Mouse (Mus musculus) CH12.LX (cell line): ENCODE measurements around the gene Gm45337. TPM values are rescaled to one million over a fixed set of nuclear protein-coding genes. Genes with fewer than 3 reads are reported as not detected.

ENCODE experiments used
- DNase-seq: peaks from one replicate; pipeline ENCODE4 v3.0.0-alpha.2; 2013; ENCODE audit errors: extremely low read depth
- H3K27ac ChIP-seq: 2 replicates; pipeline ENCODE4 v1.5.1; 2012; ENCODE audit warnings: low read depth, mild to moderate bottlenecking, control low read depth, moderate library complexity; ENCODE audit not compliant: insufficient read depth
- H3K27me3 ChIP-seq: replicated peaks from 2 replicates; pipeline ENCODE3; 2012; ENCODE audit warnings: inconsistent platforms
- H3K36me3 ChIP-seq, 2 experiments: replicated peaks in 1 of 2; 2 replicates each; pipeline versions ENCODE3 to v1.6.1; 2012; ENCODE audit warnings: inconsistent platforms in 1 of 2, low read length in 1 of 2, mild to moderate bottlenecking in 1 of 2, mixed read lengths in 1 of 2, moderate library complexity in 1 of 2; ENCODE audit not compliant: control insufficient read depth in 1 of 2, insufficient read depth in 1 of 2
- H3K4me1 ChIP-seq, 2 experiments: 2 replicates each; pipeline ENCODE4 v1.6.1; 2012; ENCODE audit warnings: inconsistent platforms in 1 of 2, moderate library complexity in 1 of 2; ENCODE audit not compliant: insufficient read depth in 2 of 2, control insufficient read depth in 1 of 2
- H3K4me2 ChIP-seq: 2 replicates; pipeline ENCODE4 v1.6.1; 2012; ENCODE audit warnings: low read depth, mild to moderate bottlenecking, control low read depth; ENCODE audit not compliant: poor library complexity, insufficient read depth, severe bottlenecking
- H3K4me3 ChIP-seq, 3 experiments: fragments of 150-350 bp in 1 of 3; sonication (generic) in 1 of 3; replicated peaks in 1 of 3; 2 replicates each; pipeline versions ENCODE3 to v1.5.1; 2011 to 2012; ENCODE audit warnings: low read depth in 2 of 3, low read length in 2 of 3, mild to moderate bottlenecking in 2 of 3, moderate library complexity in 2 of 3, control low read depth in 1 of 3, improper control_type of control experiment in 1 of 3, inconsistent platforms in 1 of 3, mixed read lengths in 1 of 3; ENCODE audit not compliant: poor library complexity in 1 of 3
- H3K79me2 ChIP-seq: replicated peaks from 2 replicates; pipeline ENCODE4 v1.6.1; 2012; ENCODE audit warnings: mild to moderate bottlenecking, moderate library complexity; ENCODE audit not compliant: control insufficient read depth, poor library complexity, insufficient read depth, severe bottlenecking; ENCODE audit errors: extremely low read depth
- H3K9ac ChIP-seq: 2 replicates; pipeline ENCODE4 v1.6.1; 2012; ENCODE audit warnings: low read depth, mild to moderate bottlenecking, control low read depth, moderate library complexity; ENCODE audit not compliant: insufficient read depth
- H3K9me3 ChIP-seq: replicated peaks from 2 replicates; pipeline ENCODE3; 2012; ENCODE audit warnings: low read length, inconsistent platforms, mixed read lengths
- CHD2 ChIP-seq: IDR thresholded peaks from 2 replicates; pipeline ENCODE4 v1.6.1; 2011; ENCODE audit warnings: low read length, improper control_type of control experiment
- CTCF ChIP-seq, 2 experiments: IDR thresholded peaks in 1 of 2; conservative IDR thresholded peaks in 1 of 2; 2 replicates each; pipeline ENCODE4 v1.5.1; 2011 to 2012; ENCODE audit warnings: low read depth in 2 of 2, low read length in 2 of 2, improper control_type of control experiment in 1 of 2, inconsistent platforms in 1 of 2, mild to moderate bottlenecking in 1 of 2, moderate library complexity in 1 of 2
- E2F4 ChIP-seq: IDR thresholded peaks from 2 replicates; pipeline ENCODE4 v1.6.1; 2011; ENCODE audit warnings: low read depth, low read length, improper control_type of control experiment; ENCODE audit not compliant: insufficient replicate concordance
- ELF1 ChIP-seq: IDR thresholded peaks from 2 replicates; pipeline ENCODE4 v1.6.1; 2014; ENCODE audit warnings: low read depth, mild to moderate bottlenecking, inconsistent platforms, low read length, improper control_type of control experiment
- EP300 ChIP-seq: IDR thresholded peaks from 2 replicates; pipeline ENCODE4 v1.6.1; 2011; ENCODE audit warnings: low read length, improper control_type of control experiment
- ETS1 ChIP-seq: conservative IDR thresholded peaks from 2 replicates; pipeline ENCODE4 v1.6.1; 2012; ENCODE audit warnings: low read depth, mild to moderate bottlenecking, inconsistent platforms, low read length, improper control_type of control experiment, moderate library complexity
- GABPA ChIP-seq: IDR thresholded peaks from 2 replicates; pipeline ENCODE4 v1.6.1; 2012; ENCODE audit warnings: low read depth, low read length, improper control_type of control experiment, inconsistent platforms; ENCODE audit not compliant: insufficient replicate concordance
- IRF4 ChIP-seq: IDR thresholded peaks from 2 replicates; pipeline ENCODE4 v1.6.1; 2014; ENCODE audit warnings: low read depth, mild to moderate bottlenecking, inconsistent platforms, low read length, improper control_type of control experiment
- KAT2A ChIP-seq: IDR thresholded peaks from 2 replicates; pipeline ENCODE4 v1.6.1; 2012; ENCODE audit warnings: low read length, improper control_type of control experiment, inconsistent platforms; ENCODE audit not compliant: insufficient replicate concordance
- MAFK ChIP-seq: IDR thresholded peaks from 2 replicates; pipeline ENCODE4 v1.6.1; 2011; ENCODE audit warnings: low read length, improper control_type of control experiment; ENCODE audit not compliant: insufficient replicate concordance
- MXI1 ChIP-seq: IDR thresholded peaks from 2 replicates; pipeline ENCODE4 v1.6.1; 2011; ENCODE audit warnings: mild to moderate bottlenecking, low read depth, low read length, improper control_type of control experiment
- MYC ChIP-seq: IDR thresholded peaks from 2 replicates; pipeline ENCODE4 v1.6.1; 2011; ENCODE audit warnings: low read depth, mild to moderate bottlenecking, improper control_type of control experiment, low read length
- NELFE ChIP-seq: IDR thresholded peaks from 2 replicates; pipeline ENCODE4 v1.6.1; 2011; ENCODE audit warnings: low read depth, low read length, improper control_type of control experiment
- PAX5 ChIP-seq: IDR thresholded peaks from 2 replicates; pipeline ENCODE4 v1.6.1; 2012; ENCODE audit warnings: low read length, inconsistent platforms, mixed read lengths
- POLR2A ChIP-seq: IDR thresholded peaks from 2 replicates; pipeline ENCODE4 v1.6.1; 2011; ENCODE audit warnings: low read depth, mild to moderate bottlenecking, improper control_type of control experiment, low read length
- RAD21 ChIP-seq: IDR thresholded peaks from 2 replicates; pipeline ENCODE4 v1.6.1; 2011; ENCODE audit warnings: low read depth, mild to moderate bottlenecking, low read length, improper control_type of control experiment, moderate library complexity
- TBP ChIP-seq: conservative IDR thresholded peaks from 2 replicates; pipeline ENCODE4 v1.6.1; 2011; ENCODE audit warnings: low read depth, low read length, improper control_type of control experiment
- TCF12 ChIP-seq: IDR thresholded peaks from 2 replicates; pipeline ENCODE4 v1.6.1; 2014; ENCODE audit warnings: low read depth, mild to moderate bottlenecking, inconsistent platforms, low read length, improper control_type of control experiment
- UBTF ChIP-seq: IDR thresholded peaks from 2 replicates; pipeline ENCODE4 v1.6.1; 2012; ENCODE audit warnings: low read depth, mild to moderate bottlenecking, inconsistent platforms, low read length, improper control_type of control experiment, moderate library complexity
- USF1 ChIP-seq: IDR thresholded peaks from 2 replicates; pipeline ENCODE4 v1.6.1; 2014; ENCODE audit warnings: low read depth, mild to moderate bottlenecking, inconsistent platforms, low read length, improper control_type of control experiment
- ZC3H11A ChIP-seq: IDR thresholded peaks from 2 replicates; pipeline ENCODE4 v1.6.1; 2012; ENCODE audit warnings: low read depth, mild to moderate bottlenecking, inconsistent platforms, low read length, improper control_type of control experiment
- ZKSCAN1 ChIP-seq: IDR thresholded peaks from 2 replicates; pipeline ENCODE4 v1.6.1; 2012; ENCODE audit warnings: low read depth, inconsistent platforms, low read length, improper control_type of control experiment, borderline replicate concordance
- dilution Hi-C: fragments of 300-500 bp; cut with MboI; formaldehyde crosslinking; loops from 2 replicates; pipeline ENCODE4 v1.14.3; 2020; ENCODE audit warnings: low sequenced_read_pairs; ENCODE audit not compliant: extremely low pct_unique_long_range_greater_than_20kb, extremely low pct_ligation_motif_present
- in situ Hi-C: fragments of 300-500 bp; cut with MboI; formaldehyde crosslinking; loops from 3 replicates; pipeline ENCODE4 v1.14.3; 2019; ENCODE audit warnings: low sequenced_read_pairs, low pct_ligation_motif_present, low pct_unique_long_range_greater_than_20kb, mixed read lengths
- polyA plus RNA-seq: library from polyadenylated mRNA; unstranded; fragments of >175 nt; gene quantifications from 2 replicates; pipeline ENCODE4 v1.2.1, GENCODE M21; 2012; ENCODE audit warnings: low read depth; ENCODE audit not compliant: insufficient read length
- total RNA-seq, 2 experiments: library from RNA; depleted of rRNA; stranded (reverse); fragments of 300-350 nt in 1 of 2; fragments of >200 nt in 1 of 2; gene quantifications; 2 replicates each; pipeline ENCODE4 v1.2.3; 2012 to 2014

Gene Gm45337
- total RNA-seq (2012; rRNA removed): not detected in 2 replicates
- total RNA-seq (2014; rRNA removed): not detected in 2 replicates
- not detected in 2 replicates for polyA plus RNA-seq

GRCm38 (mm10) chr7:142144507-142144906 is at the start of gene Gm45337:
Gm45337 (minus strand) TSS chr7:142144607.
- dilution Hi-C loops (no loop called here), in situ Hi-C loops (no loop called here)
- no peak within 1 kb of the TSS for H3K27ac ChIP-seq
- H3K4me2 ChIP-seq: no peak within 1 kb of the TSS
- H3K36me3 ChIP-seq: no peaks in the 10 kb centered on the region
- H3K79me2 ChIP-seq: no peaks in the 10 kb centered on the region
- no peak within 1 kb of the TSS for H3K4me3 ChIP-seq
- H3K9me3 ChIP-seq: peaks cover 6% of the 10 kb centered on the region
- no peaks in the 10 kb centered on the region for H3K4me1 ChIP-seq
- no peak for DNase-seq
- peaks cover 58% of the 10 kb centered on the region for H3K27me3 ChIP-seq
- TF ChIP-seq USF1 (no peak), CHD2 (no peak), MYC (no peak), ZC3H11A (no peak), E2F4 (no peak), RAD21 (no peak), EP300 (no peak), CTCF (conservative IDR thresholded peaks at IDR 0.05 in 1 of 2, IDR thresholded peaks at IDR 0.05 in 1 of 2; ENCODE audit: low read depth in 2 of 2, low read length in 2 of 2) (no peak)
- no peak within 1 kb of the TSS for H3K9ac ChIP-seq

- Histone ChIP-seq H3K36me3 (no peaks in the 10 kb centered on the region), H3K9me3 (peaks cover 10% of the 10 kb centered on the region), H3K9ac (no peak within 1 kb of the TSS), H3K27me3 (peaks cover 57% of the 10 kb centered on the region), H3K4me2 (no peak within 1 kb of the TSS), H3K4me1 (no peaks in the 10 kb centered on the region), H3K27ac (no peak within 1 kb of the TSS), H3K79me2 (no peaks in the 10 kb centered on the region), H3K4me3 (no peak within 1 kb of the TSS)
- dilution Hi-C loops: no loop called here
- no peak for TF ChIP-seq MXI1
- TF ChIP-seq GABPA: no peak
- TF ChIP-seq UBTF: no peak
- TF ChIP-seq NELFE: no peak
- TF ChIP-seq IRF4: no peak
- no peak for TF ChIP-seq MAFK
- TF ChIP-seq RAD21: no peak
- no peak for TF ChIP-seq CTCF (conservative IDR thresholded peaks at IDR 0.05 in 1 of 2, IDR thresholded peaks at IDR 0.05 in 1 of 2; ENCODE audit: low read depth in 2 of 2, low read length in 2 of 2)
- no peak for DNase-seq
- in situ Hi-C loops: no loop called here
Observed at GRCm38 (mm10) chr7:142190289-142190688, 45.9 kb upstream of the Gm45337 start, which contains the start of gene Gm10153. Gm10153 (minus strand) TSS chr7:142190389.

- TF ChIP-seq TCF12: no peak
- TF ChIP-seq ETS1: no peak
- no peak for TF ChIP-seq ELF1
- TF ChIP-seq USF1: no peak
- TF ChIP-seq PAX5: no peak
- no peak for TF ChIP-seq E2F4
- TF ChIP-seq KAT2A: no peak
- no peak for TF ChIP-seq POLR2A
- no peak for TF ChIP-seq TBP
- TF ChIP-seq ZKSCAN1: no peak
- TF ChIP-seq CTCF (conservative IDR thresholded peaks at IDR 0.05 in 1 of 2, IDR thresholded peaks at IDR 0.05 in 1 of 2; ENCODE audit: low read depth in 2 of 2, low read length in 2 of 2): no peak
- TF ChIP-seq, all 38 proteins: peak for 0
- Histone ChIP-seq H3K27ac (no peak overlapping the region), H3K79me2 (no peaks in the 10 kb centered on the region), H3K27me3 (peaks cover 61% of the 10 kb centered on the region), H3K9me3 (peaks cover 2% of the 10 kb centered on the region), H3K36me3 (no peaks in the 10 kb centered on the region), H3K9ac (no peak overlapping the region), H3K4me2 (no peak overlapping the region), H3K4me3 (no peak overlapping the region), H3K4me1 (no peaks in the 10 kb centered on the region)
- dilution Hi-C loops (no loop called here), in situ Hi-C loops (no loop called here)
- DNase-seq: no peak
Observed at GRCm38 (mm10) chr7:142188156-142188555, 43.7 kb upstream of the Gm45337 start.
